Mouse (Mus musculus) E14TG2a.4 (cell line): ENCODE data around the gene Luc7l3.

Experiments used
- CTCF ChIP-seq: conservative IDR thresholded peaks from 2 replicates; pipeline ENCODE4 v1.5.1; 2014; ENCODE audit warnings: low read length
- NANOG ChIP-seq: IDR thresholded peaks from 2 replicates; pipeline ENCODE4 v1.6.1; 2014; ENCODE audit warnings: borderline replicate concordance, low read length, mixed read lengths
- POU5F1 ChIP-seq: IDR thresholded peaks from 2 replicates; pipeline ENCODE4 v1.6.1; 2014; ENCODE audit warnings: low read length, borderline replicate concordance

DNA sequence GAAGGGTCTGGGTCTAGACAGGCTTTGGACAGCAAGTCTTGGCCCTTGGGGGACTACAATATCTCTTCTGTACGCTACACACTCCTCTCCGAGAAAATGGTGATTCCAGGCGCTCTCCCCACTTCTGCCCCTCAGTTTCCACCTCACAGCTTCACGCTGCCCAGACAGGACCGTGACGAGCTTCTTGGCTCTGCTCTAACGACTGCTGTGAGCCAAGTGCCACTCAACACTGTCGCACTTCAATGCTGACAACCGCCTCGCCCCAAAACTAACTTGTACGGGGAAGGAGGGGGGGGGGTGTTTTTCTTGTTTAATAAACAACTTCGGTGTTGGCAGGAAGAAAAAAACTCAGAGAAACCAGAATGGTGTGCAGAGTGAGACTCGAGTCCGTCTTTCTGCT is 63.8 kb downstream of the Luc7l3 start:
- TF ChIP-seq CTCF (no peak), NANOG (no peak), POU5F1 (no peak)
